ENCODE assay signal across 8 mouse cellular contexts in genomic region chr9:23222841-23223548, GRCm38 (mm10). TPM values are rescaled to one million over a fixed set of nuclear protein-coding genes. Genes with fewer than 3 reads are reported as not detected.
A peak's percentile ranks its signal among the peaks of the same experiment; 100 is the strongest.
DNase-seq lines count a peak whose midpoint lies in the region; ATAC-seq and TF ChIP-seq lines count a peak whose summit lies in the region.

Gene Bmper (plus strand): TSS chr9:23223076.

- H3K9me3 ChIP-seq in embryonic facial prominence, embryonic 10.5 days = no peaks in the 10 kb centered on the region
- no peaks in the 10 kb centered on the region for H3K9me3 ChIP-seq in liver, embryonic 11.5 days (ENCODE audit: control insufficient read depth, low read length)

- peak within 1 kb of the TSS; percentile 84 for H3K4me2 ChIP-seq in liver, embryonic 11.5 days

- no peak for TF ChIP-seq POLR2A in kidney, adult 2 months (IDR thresholded peaks at IDR 0.05; ENCODE audit: low read depth, low read length)

- no peak for TF ChIP-seq CTCF in kidney, adult 2 months (conservative IDR thresholded peaks at IDR 0.05; ENCODE audit: insufficient read depth, insufficient read length, low read depth, low read length)

- H3K27ac ChIP-seq in embryonic facial prominence, embryonic 10.5 days (replicated peaks) = peak within 1 kb of the TSS; percentile 88
- no peak within 1 kb of the TSS for H3K27ac ChIP-seq in kidney, adult 2 months (ENCODE audit: insufficient read depth, low read depth, low read length)
- no peak within 1 kb of the TSS for H3K27ac ChIP-seq in liver, embryonic 11.5 days (ENCODE audit: low read depth, low read length)

- under 1% methylated on average over 85 of the region's 86 CpGs for WGBS in embryonic facial prominence, embryonic 10.5 days
- 1% methylated on average over 85 of the region's 86 CpGs for WGBS in kidney, adult 2 months
- WGBS in liver, embryonic 11.5 days = under 1% methylated on average over 78 of the region's 86 CpGs

- H3K4me1 ChIP-seq in embryonic facial prominence, embryonic 10.5 days = peaks cover 26% of the 10 kb centered on the region
- no peaks in the 10 kb centered on the region for H3K4me1 ChIP-seq in kidney, adult 2 months (ENCODE audit: control insufficient read depth, insufficient read depth, low read length)
- H3K4me1 ChIP-seq in liver, embryonic 11.5 days (replicated peaks; ENCODE audit: control insufficient read depth, insufficient read depth, low read length) = no peaks in the 10 kb centered on the region

- H3K9ac ChIP-seq in liver, embryonic 11.5 days (ENCODE audit: low read depth, low read length) = peak within 1 kb of the TSS; percentile 32

- peaks cover 93% of the 10 kb centered on the region for H3K27me3 ChIP-seq in embryonic facial prominence, embryonic 10.5 days (replicated peaks; ENCODE audit: low read depth, poor library complexity, severe bottlenecking)
- H3K27me3 ChIP-seq in kidney, adult 2 months (replicated peaks; ENCODE audit: control insufficient read depth, insufficient read depth, low read length) = 0 out of 2 replicates have a peak, but pooled peaks cover 2% of the 10 kb centered on the region
- H3K27me3 ChIP-seq in liver, embryonic 11.5 days (replicated peaks; ENCODE audit: control insufficient read depth, insufficient read depth, low read length) = peaks cover 52% of the 10 kb centered on the region

- peak within 1 kb of the TSS; percentile 81 for H3K4me3 ChIP-seq in embryonic facial prominence, embryonic 10.5 days
- peak within 1 kb of the TSS; percentile 40 for H3K4me3 ChIP-seq in kidney, adult 2 months (ENCODE audit: insufficient read depth, low read depth, low read length)
- peak within 1 kb of the TSS; percentile 61 for H3K4me3 ChIP-seq in liver, embryonic 11.5 days (ENCODE audit: low read depth, low read length)

- peak; percentile 88 for DNase-seq in 3134 (ENCODE audit: extremely low read depth, insufficient read length, low spot score)
- DNase-seq in adrenal gland, adult 18-20 months (ENCODE audit: low spot score in 2 of 2) = peak; percentile 48 to 63
- DNase-seq in embryonic facial prominence, embryonic 10.5 days (ENCODE audit: low spot score) = peak; percentile 86
- DNase-seq in heart, adult 18-20 months = peak; percentile 58 to 68
- DNase-seq in kidney, adult 2 months = peak; percentile 26
- peak; percentile 64 for DNase-seq in liver, embryonic 11.5 days (ENCODE audit: low spot score)
- peak; percentile 71 for DNase-seq in neural tube, embryonic 10.5 days (ENCODE audit: extremely low spot score, low spot score)
- DNase-seq in urinary bladder, postnatal 14 days (ENCODE audit: low spot score) = peak; percentile 51

- no peaks in the 10 kb centered on the region for H3K36me3 ChIP-seq in embryonic facial prominence, embryonic 10.5 days (replicated peaks)
- no peaks in the 10 kb centered on the region for H3K36me3 ChIP-seq in kidney, adult 2 months (ENCODE audit: control insufficient read depth, insufficient read depth, low read length)
- H3K36me3 ChIP-seq in liver, embryonic 11.5 days (ENCODE audit: control insufficient read depth, insufficient read depth, low read length) = no peaks in the 10 kb centered on the region

- peak; percentile 60 for ATAC-seq in liver, embryonic 11.5 days (replicated peaks; ENCODE audit: low FRiP score)

RNA-seq across cellular contexts. Expression of gene Bmper, which starts in this region (rescaled TPM):
- 1 to 10 TPM; 1.0 to 2.2 TPM for total RNA-seq in adrenal gland, adult 18-20 months (2021)
- polyA plus RNA-seq in embryonic facial prominence, embryonic 10.5 days (2016; fragmentation: Nextera tagmentation; extraction: Ambion mirVana) = 2.6 and 4.5 TPM in 2 replicates
- total RNA-seq in heart, adult 18-20 months (2021) = 1 to 10 TPM; 2.1 to 2.4 TPM
- 0.27 and 0.30 TPM in 2 replicates for polyA plus RNA-seq in kidney, adult 2 months (2012; rRNA removed)
- 1.6 and 2.2 TPM in 2 replicates for polyA plus RNA-seq in liver, embryonic 11.5 days (2014; fragmentation: Nextera tagmentation; extraction: Ambion mirVana)

Comparison
In these comparisons a context has a peak if more than half of its experiments do, and no peak if none do; other contexts are left out.
1. Peak in DNase-seq and H3K4me3 ChIP-seq in kidney, adult 2 months; RNA of the gene not detected or under 1 TPM.
2. DNase-seq: peak in every context shown above with its lines; median percentile 88 in 3134; 86 in embryonic facial prominence, embryonic 10.5 days; 71 in neural tube, embryonic 10.5 days; 64 in liver, embryonic 11.5 days; 63 in heart, adult 18-20 months; 56 in adrenal gland, adult 18-20 months; 51 in urinary bladder, postnatal 14 days; 26 in kidney, adult 2 months.